Mouse (Mus musculus): ENCODE measurements at regions not wholly inside any gene's neighbourhood (a gene's known extent, or its start where the extent isn't known, plus 50 kb on each side); places are given as distances from the start of the nearest gene placed in this dataset.

- no peak for DNase-seq (ENCODE audit: low spot score in 2 of 2)
These were observed 144.5 kb downstream of the Rab28 start for GRCm38 (mm10) chr5:41563441-41563840.

- no peak for DNase-seq (ENCODE audit: low spot score in 2 of 2)
These were observed 145.7 kb downstream of the Rab28 start for GRCm38 (mm10) chr5:41562299-41562698.

- DNase-seq (ENCODE audit: low spot score in 2 of 2), result no peak
These were observed 151.2 kb downstream of the Rab28 start for GRCm38 (mm10) chr5:41556700-41557309.

- no peak for DNase-seq (ENCODE audit: low spot score in 2 of 2)
These were observed 153.6 kb downstream of the Rab28 start for GRCm38 (mm10) chr5:41554312-41554711.

GRCm38 (mm10) chr5:41550063-41550462 lies 157.9 kb downstream of the Rab28 start:
- DNase-seq (ENCODE audit: low spot score in 2 of 2), result no peak

GRCm38 (mm10) chr5:41546909-41547308 lies 161.0 kb downstream of the Rab28 start:
- no peak for DNase-seq (ENCODE audit: low spot score in 2 of 2)

GRCm38 (mm10) chr5:41540789-41541188 lies 167.2 kb downstream of the Rab28 start:
- no peak for DNase-seq (ENCODE audit: low spot score in 2 of 2)

GRCm38 (mm10) chr5:41534598-41534997 lies 173.4 kb downstream of the Rab28 start:
- DNase-seq (ENCODE audit: low spot score in 2 of 2), result peak in 1 of 2 experiments; percentile 22

All from right cerebral cortex, postnatal 10 days (tissue).